Mouse (Mus musculus) frontal cortex, postnatal 25 days (tissue): ENCODE data around the gene Ipmk.

ENCODE experiments used
- DNase-seq, 2 experiments: peaks; one replicate each; pipeline ENCODE4 v3.0.0; 2022; ENCODE audit warnings: low spot score in 2 of 2

Ipmk gene

GRCm38 (mm10) chr10:71347509-71347949 lies at the start of gene Ipmk:
Gene Ipmk, plus strand, starts transcription at chr10:71347763.
- peak; percentile 100 for DNase-seq

GRCm38 (mm10) chr10:71300161-71300560 lies 47.4 kb upstream of the Ipmk start:
- DNase-seq = no peak

GRCm38 (mm10) chr10:71302490-71302889 lies 45.1 kb upstream of the Ipmk start:
- DNase-seq = no peak

GRCm38 (mm10) chr10:71306190-71306589 lies 41.4 kb upstream of the Ipmk start:
- no peak for DNase-seq

GRCm38 (mm10) chr10:71306759-71307158 lies 40.8 kb upstream of the Ipmk start:
- no peak for DNase-seq

GRCm38 (mm10) chr10:71308199-71308598 lies 39.4 kb upstream of the Ipmk start:
- DNase-seq = no peak

- no peak for DNase-seq
Observed at GRCm38 (mm10) chr10:71310288-71310687, 37.3 kb upstream of the Ipmk start.

- no peak for DNase-seq
Observed at GRCm38 (mm10) chr10:71314596-71314995, 33.0 kb upstream of the Ipmk start.

GRCm38 (mm10) chr10:71316056-71316455 lies 31.5 kb upstream of the Ipmk start:
- no peak for DNase-seq

- DNase-seq = no peak
Observed at GRCm38 (mm10) chr10:71316497-71316896, 31.1 kb upstream of the Ipmk start.

GRCm38 (mm10) chr10:71323669-71324068 lies 23.9 kb upstream of the Ipmk start:
- DNase-seq = no peak

GRCm38 (mm10) chr10:71326123-71326522 lies 21.4 kb upstream of the Ipmk start:
- no peak for DNase-seq

- DNase-seq = peak; percentile 54 to 62
Observed at GRCm38 (mm10) chr10:71326789-71327188, 20.8 kb upstream of the Ipmk start.

GRCm38 (mm10) chr10:71327386-71327785 lies 20.2 kb upstream of the Ipmk start:
- DNase-seq = no peak

GRCm38 (mm10) chr10:71328382-71328781 lies 19.2 kb upstream of the Ipmk start:
- no peak for DNase-seq

- no peak for DNase-seq
Observed at GRCm38 (mm10) chr10:71328870-71329269, 18.7 kb upstream of the Ipmk start.

- DNase-seq = no peak
Observed at GRCm38 (mm10) chr10:71329295-71329694, 18.3 kb upstream of the Ipmk start.

- no peak for DNase-seq
Observed at GRCm38 (mm10) chr10:71330070-71330469, 17.5 kb upstream of the Ipmk start.

- DNase-seq = no peak
Observed at GRCm38 (mm10) chr10:71331908-71332307, 15.7 kb upstream of the Ipmk start.

- no peak for DNase-seq
Observed at GRCm38 (mm10) chr10:71332376-71332775, 15.2 kb upstream of the Ipmk start.

GRCm38 (mm10) chr10:71332859-71333258 lies 14.7 kb upstream of the Ipmk start:
- no peak for DNase-seq

- no peak for DNase-seq
Observed at GRCm38 (mm10) chr10:71337733-71338132, 9.8 kb upstream of the Ipmk start.

GRCm38 (mm10) chr10:71338156-71338905 lies 9.2 kb upstream of the Ipmk start:
- DNase-seq = no peak

GRCm38 (mm10) chr10:71339463-71339862 lies 8.1 kb upstream of the Ipmk start:
- no peak for DNase-seq
